In the genomic region with DNA sequence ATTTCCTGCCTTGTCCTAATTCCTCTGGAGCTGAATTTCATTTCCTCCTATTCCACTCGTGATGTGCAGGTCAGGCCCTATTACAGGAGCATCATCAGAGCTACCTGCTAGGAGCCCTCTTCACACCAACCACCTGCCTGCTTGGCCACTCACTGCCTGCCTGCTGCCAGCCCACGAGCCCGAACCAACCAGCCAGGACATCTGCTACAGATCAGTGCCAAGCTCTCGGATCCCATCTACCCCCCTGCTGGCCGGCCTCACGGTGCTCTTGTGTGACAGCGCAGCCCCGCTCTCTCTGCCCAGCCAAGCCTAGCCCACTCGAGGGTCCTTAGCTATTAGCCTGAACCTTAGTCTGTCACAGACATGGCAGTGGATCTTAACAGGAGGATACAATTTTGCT, we compare ENCODE assay signal across 15 mouse cellular contexts.
DNase-seq lines count a peak whose midpoint lies in the region; ATAC-seq and TF ChIP-seq lines count a peak whose summit lies in the region.
"Had no signal": no experiment of that assay in that cellular context is flagged by ENCODE, and none has a peak within 500 bp of the region (broad histone marks: within the 10 kb centered on the region; RNA-seq: fewer than 3 reads in every experiment).

No protein-coding gene starts in this region.

- H3K9me3 ChIP-seq in hindbrain, postnatal 0 days (ENCODE audit: low read length): no peaks in the 10 kb centered on the region
- no peaks in the 10 kb centered on the region for H3K9me3 ChIP-seq in hindbrain, embryonic 13.5 days
- H3K9me3 ChIP-seq in midbrain, embryonic 16.5 days (replicated peaks; ENCODE audit: control insufficient read depth, low read length, poor library complexity, severe bottlenecking): no peaks in the 10 kb centered on the region
- H3K9me3 ChIP-seq in midbrain, embryonic 13.5 days: no peaks in the 10 kb centered on the region
- H3K9me3 ChIP-seq in midbrain, postnatal 0 days (ENCODE audit: low read length): no peaks in the 10 kb centered on the region
- H3K9me3 ChIP-seq: embryonic facial prominence, embryonic 15.5 days; lung, embryonic 15.5 days; neural tube, embryonic 12.5 days had no signal

- no peaks in the 10 kb centered on the region for H3K36me3 ChIP-seq in hindbrain, postnatal 0 days (ENCODE audit: insufficient read depth, low read length)
- H3K36me3 ChIP-seq in hindbrain, embryonic 13.5 days: no peaks in the 10 kb centered on the region
- H3K36me3 ChIP-seq in midbrain, embryonic 16.5 days (ENCODE audit: control insufficient read depth, insufficient read depth, low read length): no peaks in the 10 kb centered on the region
- no peaks in the 10 kb centered on the region for H3K36me3 ChIP-seq in midbrain, embryonic 13.5 days
- H3K36me3 ChIP-seq in midbrain, postnatal 0 days (ENCODE audit: insufficient read depth, low read length): no peaks in the 10 kb centered on the region
- H3K36me3 ChIP-seq: embryonic facial prominence, embryonic 15.5 days; lung, embryonic 15.5 days; neural tube, embryonic 12.5 days had no signal

- peak overlapping the region; percentile 41; the same call in 1 of the 2 replicates for H3K27ac ChIP-seq in hindbrain, postnatal 0 days
- H3K27ac ChIP-seq in hindbrain, embryonic 13.5 days: no peak overlapping the region
- no peak overlapping the region for H3K27ac ChIP-seq in midbrain, embryonic 16.5 days (ENCODE audit: low read length)
- H3K27ac ChIP-seq in midbrain, embryonic 13.5 days: no peak overlapping the region
- no peak overlapping the region for H3K27ac ChIP-seq in midbrain, postnatal 0 days (ENCODE audit: low read depth, low read length)
- H3K27ac ChIP-seq: embryonic facial prominence, embryonic 15.5 days; lung, embryonic 15.5 days; neural tube, embryonic 12.5 days had no signal

- peak; percentile 33 for TF ChIP-seq CTCF in hindbrain, postnatal 0 days (IDR thresholded peaks at IDR 0.05; ENCODE audit: low read depth)
- TF ChIP-seq CTCF in midbrain, postnatal 0 days (IDR thresholded peaks at IDR 0.05): no peak

- H3K4me1 ChIP-seq in hindbrain, postnatal 0 days (ENCODE audit: insufficient read depth, low read length): no peaks in the 10 kb centered on the region
- no peaks in the 10 kb centered on the region for H3K4me1 ChIP-seq in hindbrain, embryonic 13.5 days (replicated peaks)
- H3K4me1 ChIP-seq in midbrain, embryonic 16.5 days (ENCODE audit: control insufficient read depth, insufficient read depth, low read length): no peaks in the 10 kb centered on the region
- H3K4me1 ChIP-seq in midbrain, embryonic 13.5 days (replicated peaks): peaks cover 4% of the 10 kb centered on the region
- no peaks in the 10 kb centered on the region for H3K4me1 ChIP-seq in midbrain, postnatal 0 days (ENCODE audit: insufficient read depth, low read length)
- H3K4me1 ChIP-seq: embryonic facial prominence, embryonic 15.5 days; lung, embryonic 15.5 days; neural tube, embryonic 12.5 days had no signal

- no peak overlapping the region for H3K4me2 ChIP-seq in hindbrain, postnatal 0 days (ENCODE audit: low read depth, low read length)
- H3K4me2 ChIP-seq in hindbrain, embryonic 13.5 days: no peak overlapping the region
- H3K4me2 ChIP-seq in midbrain, embryonic 16.5 days (ENCODE audit: low read length): no peak overlapping the region
- H3K4me2 ChIP-seq in midbrain, embryonic 13.5 days (replicated peaks): no peak overlapping the region
- no peak overlapping the region for H3K4me2 ChIP-seq in midbrain, postnatal 0 days (ENCODE audit: low read depth, low read length, poor library complexity, severe bottlenecking)
- H3K4me2 ChIP-seq: embryonic facial prominence, embryonic 15.5 days; lung, embryonic 15.5 days; neural tube, embryonic 12.5 days had no signal

- no peaks in the 10 kb centered on the region for H3K27me3 ChIP-seq in hindbrain, postnatal 0 days (ENCODE audit: insufficient read depth, low read length)
- H3K27me3 ChIP-seq in hindbrain, embryonic 13.5 days: no peaks in the 10 kb centered on the region
- no peaks in the 10 kb centered on the region for H3K27me3 ChIP-seq in midbrain, embryonic 16.5 days (ENCODE audit: control insufficient read depth, insufficient read depth, low read depth, low read length)
- H3K27me3 ChIP-seq in midbrain, embryonic 13.5 days: no peaks in the 10 kb centered on the region
- no peaks in the 10 kb centered on the region for H3K27me3 ChIP-seq in midbrain, postnatal 0 days (ENCODE audit: insufficient read depth, low read length)
- H3K27me3 ChIP-seq: embryonic facial prominence, embryonic 15.5 days; lung, embryonic 15.5 days; neural tube, embryonic 12.5 days had no signal

- H3K4me3 ChIP-seq in hindbrain, postnatal 0 days (ENCODE audit: low read length): no peak overlapping the region
- H3K4me3 ChIP-seq in hindbrain, embryonic 13.5 days: no peak overlapping the region
- no peak overlapping the region for H3K4me3 ChIP-seq in midbrain, embryonic 16.5 days (ENCODE audit: low read depth, low read length)
- H3K4me3 ChIP-seq in midbrain, embryonic 13.5 days (replicated peaks): no peak overlapping the region
- no peak overlapping the region for H3K4me3 ChIP-seq in midbrain, postnatal 0 days (ENCODE audit: low read depth, low read length)
- H3K4me3 ChIP-seq: embryonic facial prominence, embryonic 15.5 days; lung, embryonic 15.5 days; neural tube, embryonic 12.5 days had no signal

- peak; percentile 60 for DNase-seq in hindbrain, postnatal 0 days (ENCODE audit: low spot score)
- peak; percentile 97 for DNase-seq in cerebellum, adult 9-10 months
- DNase-seq in midbrain, postnatal 0 days (ENCODE audit: low spot score): peak; percentile 51
- no peak for DNase-seq in kidney, postnatal 14 days
- DNase-seq: heart, adult 18-20 months; heart, postnatal 10 days; kidney, postnatal 10 days; thymus, postnatal 25 days had no signal

- 38% methylated on average over 9 of the region's 9 CpGs for WGBS in hindbrain, postnatal 0 days
- WGBS in hindbrain, embryonic 13.5 days: 65% methylated on average over 9 of the region's 9 CpGs
- 55% methylated on average over 9 of the region's 9 CpGs for WGBS in midbrain, embryonic 16.5 days
- 62% methylated on average over 9 of the region's 9 CpGs for WGBS in midbrain, embryonic 13.5 days
- 57% methylated on average over 9 of the region's 9 CpGs for WGBS in midbrain, postnatal 0 days

- peak; percentile 88 for ATAC-seq in hindbrain, postnatal 0 days
- no peak for ATAC-seq in hindbrain, embryonic 13.5 days (ENCODE audit: low FRiP score)
- ATAC-seq in midbrain, embryonic 16.5 days: 0 out of 2 replicates have a peak, but pooled peaks have one; percentile 58
- no peak; the same call in 1 of the 2 replicates for ATAC-seq in midbrain, embryonic 13.5 days
- ATAC-seq in midbrain, postnatal 0 days (ENCODE audit: low FRiP score): no peak
- ATAC-seq: intestine, embryonic 16.5 days had no signal

- no peak overlapping the region for H3K9ac ChIP-seq in hindbrain, postnatal 0 days (replicated peaks; ENCODE audit: low read length)
- H3K9ac ChIP-seq in hindbrain, embryonic 13.5 days: no peak overlapping the region
- no peak overlapping the region for H3K9ac ChIP-seq in midbrain, embryonic 16.5 days (ENCODE audit: low read depth, low read length)
- H3K9ac ChIP-seq in midbrain, embryonic 13.5 days (replicated peaks): no peak overlapping the region
- no peak overlapping the region for H3K9ac ChIP-seq in midbrain, postnatal 0 days (replicated peaks; ENCODE audit: low read length, poor library complexity, severe bottlenecking)
- H3K9ac ChIP-seq: embryonic facial prominence, embryonic 15.5 days; lung, embryonic 15.5 days; neural tube, embryonic 12.5 days had no signal

Comparison
In these comparisons a context has a peak if more than half of its experiments do, and no peak if none do; other contexts are left out.
1. ATAC-seq: peak in hindbrain, postnatal 0 days (single experiment) and midbrain, embryonic 16.5 days (single experiment); none in hindbrain, embryonic 13.5 days (single experiment), midbrain, embryonic 13.5 days (single experiment) and midbrain, postnatal 0 days (single experiment).